Mouse (Mus musculus): ENCODE measurements around the gene Ceacam19. TPM values are rescaled to one million over a fixed set of nuclear protein-coding genes. Genes with fewer than 3 reads are reported as not detected.

Gene Ceacam19
- polyA plus RNA-seq, 1 experiment from 2014 or later, result 0.04 TPM

DNA sequence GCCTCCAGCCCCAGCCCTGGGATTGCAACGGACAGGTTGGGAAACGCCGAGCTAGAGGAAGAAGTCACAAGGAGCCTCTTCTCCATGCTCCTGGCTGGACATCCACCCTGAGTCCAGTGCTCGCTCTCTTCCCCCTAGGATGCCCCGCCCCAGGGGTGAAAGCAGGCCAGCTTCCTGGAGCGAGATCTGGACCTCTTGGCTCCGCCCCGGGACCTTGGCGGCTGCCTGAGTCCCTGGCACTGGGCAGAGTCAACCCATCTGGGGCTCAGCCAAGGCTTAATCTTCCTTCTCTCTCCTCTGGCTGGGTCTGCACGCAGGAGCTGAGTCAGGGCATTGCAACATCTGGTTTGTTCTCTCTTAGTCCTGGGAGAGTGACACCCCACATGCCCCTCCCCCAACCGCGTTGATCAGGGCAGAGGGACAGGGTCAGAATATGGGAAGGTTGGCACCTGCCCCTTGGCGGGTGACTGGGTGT is 57.0 kb downstream of the Ceacam19 start:
- peaks cover 15% of the 10 kb centered on the region for H3K4me1 ChIP-seq (ENCODE audit: control insufficient read depth, insufficient read depth, low read length)
- H3K4me2 ChIP-seq (ENCODE audit: low read depth, low read length), result peak overlapping the region; percentile 41
- peak overlapping the region; percentile 42; the same call in 1 of the 2 replicates for H3K9ac ChIP-seq (ENCODE audit: low read length)
- no peaks in the 10 kb centered on the region for H3K36me3 ChIP-seq (ENCODE audit: control insufficient read depth, insufficient read depth)
- WGBS, result 21% methylated on average over 13 of the region's 13 CpGs
- no peak overlapping the region for H3K27ac ChIP-seq (ENCODE audit: low read length)
- ATAC-seq (replicated peaks; ENCODE audit: extremely low read depth, insufficient read depth, low FRiP score), result peak; percentile 84
- H3K4me3 ChIP-seq (ENCODE audit: low read length), result no peak overlapping the region
- no peaks in the 10 kb centered on the region for H3K27me3 ChIP-seq (ENCODE audit: control insufficient read depth, insufficient read depth, low read length)
- H3K9me3 ChIP-seq (replicated peaks; ENCODE audit: control insufficient read depth, low read length), result no peaks in the 10 kb centered on the region

GRCm38 (mm10) chr7:19829694-19830093 is 58.1 kb downstream of the Ceacam19 start:
- no peaks in the 10 kb centered on the region for H3K36me3 ChIP-seq (ENCODE audit: control insufficient read depth, insufficient read depth)
- peaks cover 15% of the 10 kb centered on the region for H3K4me1 ChIP-seq (ENCODE audit: control insufficient read depth, insufficient read depth, low read length)
- H3K27ac ChIP-seq (ENCODE audit: low read length), result no peak overlapping the region
- no peak overlapping the region for H3K9ac ChIP-seq (ENCODE audit: low read length)
- H3K4me3 ChIP-seq (ENCODE audit: low read length), result no peak overlapping the region
- no peaks in the 10 kb centered on the region for H3K9me3 ChIP-seq (replicated peaks; ENCODE audit: control insufficient read depth, low read length)
- ATAC-seq (replicated peaks; ENCODE audit: extremely low read depth, insufficient read depth, low FRiP score), result no peak
- 85% methylated on average over 3 of the region's 3 CpGs for WGBS
- H3K27me3 ChIP-seq (ENCODE audit: control insufficient read depth, insufficient read depth, low read length), result no peaks in the 10 kb centered on the region
- no peak overlapping the region for H3K4me2 ChIP-seq (ENCODE audit: low read depth, low read length)

GRCm38 (mm10) chr7:19826756-19827155 is 61.0 kb downstream of the Ceacam19 start:
- Histone ChIP-seq H3K27ac (ENCODE audit: low read length) (no peak overlapping the region), H3K4me1 (ENCODE audit: control insufficient read depth, insufficient read depth, low read length) (peaks cover 35% of the 10 kb centered on the region), H3K27me3 (ENCODE audit: control insufficient read depth, insufficient read depth, low read length) (peaks cover 7% of the 10 kb centered on the region), H3K36me3 (ENCODE audit: control insufficient read depth, insufficient read depth) (no peaks in the 10 kb centered on the region), H3K9me3 (replicated peaks; ENCODE audit: control insufficient read depth, low read length) (no peaks in the 10 kb centered on the region), H3K4me2 (ENCODE audit: low read depth, low read length) (no peak overlapping the region), H3K4me3 (ENCODE audit: low read length) (no peak overlapping the region), H3K9ac (ENCODE audit: low read length) (no peak overlapping the region)
- WGBS, result 46% methylated on average over 6 of the region's 6 CpGs
- no peak for ATAC-seq (replicated peaks; ENCODE audit: extremely low read depth, insufficient read depth, low FRiP score)

Other genes with a start within 250 kb of the Ceacam19 start
- 74.3 and 81.9 TPM in 2 replicates for gene Clptm1, start 222.9 kb downstream of the Ceacam19 start, polyA plus RNA-seq (2015; fragmentation: Nextera tagmentation; extraction: Ambion mirVana)
- gene Apoc2, start 210.0 kb downstream of the Ceacam19 start, polyA plus RNA-seq (2015; fragmentation: Nextera tagmentation; extraction: Ambion mirVana), result 1.2 and 2.6 TPM in 2 replicates
- gene Gm44805, start 206.5 kb downstream of the Ceacam19 start, polyA plus RNA-seq (2015; fragmentation: Nextera tagmentation; extraction: Ambion mirVana), result 0.38 TPM in 1 of 2 replicates, not detected in the other
- 0.22 and 0.37 TPM in 2 replicates for gene Apoc4, start 206.5 kb downstream of the Ceacam19 start, polyA plus RNA-seq (2015; fragmentation: Nextera tagmentation; extraction: Ambion mirVana)
- gene Apoc1, start 195.3 kb downstream of the Ceacam19 start, polyA plus RNA-seq (2015; fragmentation: Nextera tagmentation; extraction: Ambion mirVana), result 8.9 and 9.2 TPM in 2 replicates
- gene Apoe, start 188.8 kb downstream of the Ceacam19 start, polyA plus RNA-seq (2015; fragmentation: Nextera tagmentation; extraction: Ambion mirVana), result 588 and 662 TPM in 2 replicates
- 146 and 158 TPM in 2 replicates for gene Tomm40, start 172.5 kb downstream of the Ceacam19 start, polyA plus RNA-seq (2015; fragmentation: Nextera tagmentation; extraction: Ambion mirVana)
- 63.5 and 76.8 TPM in 2 replicates for gene Nectin2, start 137.5 kb downstream of the Ceacam19 start, polyA plus RNA-seq (2015; fragmentation: Nextera tagmentation; extraction: Ambion mirVana)
- 413 and 444 TPM in 2 replicates for gene Bcam, start 116.9 kb downstream of the Ceacam19 start, polyA plus RNA-seq (2015; fragmentation: Nextera tagmentation; extraction: Ambion mirVana)
- gene Cblc, start 91.2 kb downstream of the Ceacam19 start, polyA plus RNA-seq (2015; fragmentation: Nextera tagmentation; extraction: Ambion mirVana), result 1.2 and 2.0 TPM in 2 replicates
- 3.1 and 4.1 TPM in 2 replicates for gene Bcl3, start 65.2 kb downstream of the Ceacam19 start, polyA plus RNA-seq (2015; fragmentation: Nextera tagmentation; extraction: Ambion mirVana)
- not detected in 2 replicates for gene Gm19345, start 36.0 kb downstream of the Ceacam19 start, polyA plus RNA-seq (2015; fragmentation: Nextera tagmentation; extraction: Ambion mirVana)
- not detected in 2 replicates for gene Ceacam16, start 26.7 kb downstream of the Ceacam19 start, polyA plus RNA-seq (2015; fragmentation: Nextera tagmentation; extraction: Ambion mirVana)
- 17.6 and 19.0 TPM in 2 replicates for gene Pvr, start 33.2 kb upstream of the Ceacam19 start, polyA plus RNA-seq (2015; fragmentation: Nextera tagmentation; extraction: Ambion mirVana)
- 1.8 and 2.2 TPM in 2 replicates for gene Igsf23, start 62.8 kb upstream of the Ceacam19 start, polyA plus RNA-seq (2015; fragmentation: Nextera tagmentation; extraction: Ambion mirVana)
- 0.11 TPM in 1 of 2 replicates, not detected in the other for gene Ceacam20, start 77.4 kb upstream of the Ceacam19 start, polyA plus RNA-seq (2015; fragmentation: Nextera tagmentation; extraction: Ambion mirVana)
- 0.04 TPM in 1 of 2 replicates, not detected in the other for gene Nlrp9b, start 103.5 kb upstream of the Ceacam19 start, polyA plus RNA-seq (2015; fragmentation: Nextera tagmentation; extraction: Ambion mirVana)
- gene Vmn1r91, start 211.7 kb upstream of the Ceacam19 start, polyA plus RNA-seq (2015; fragmentation: Nextera tagmentation; extraction: Ambion mirVana), result not detected in 2 replicates
- not detected in 2 replicates for gene Gm16442, start 234.6 kb upstream of the Ceacam19 start, polyA plus RNA-seq (2015; fragmentation: Nextera tagmentation; extraction: Ambion mirVana)

Measured in heart, embryonic 16.5 days (tissue).